25 mouse cellular contexts compared by ENCODE assay signal in the genomic region with DNA sequence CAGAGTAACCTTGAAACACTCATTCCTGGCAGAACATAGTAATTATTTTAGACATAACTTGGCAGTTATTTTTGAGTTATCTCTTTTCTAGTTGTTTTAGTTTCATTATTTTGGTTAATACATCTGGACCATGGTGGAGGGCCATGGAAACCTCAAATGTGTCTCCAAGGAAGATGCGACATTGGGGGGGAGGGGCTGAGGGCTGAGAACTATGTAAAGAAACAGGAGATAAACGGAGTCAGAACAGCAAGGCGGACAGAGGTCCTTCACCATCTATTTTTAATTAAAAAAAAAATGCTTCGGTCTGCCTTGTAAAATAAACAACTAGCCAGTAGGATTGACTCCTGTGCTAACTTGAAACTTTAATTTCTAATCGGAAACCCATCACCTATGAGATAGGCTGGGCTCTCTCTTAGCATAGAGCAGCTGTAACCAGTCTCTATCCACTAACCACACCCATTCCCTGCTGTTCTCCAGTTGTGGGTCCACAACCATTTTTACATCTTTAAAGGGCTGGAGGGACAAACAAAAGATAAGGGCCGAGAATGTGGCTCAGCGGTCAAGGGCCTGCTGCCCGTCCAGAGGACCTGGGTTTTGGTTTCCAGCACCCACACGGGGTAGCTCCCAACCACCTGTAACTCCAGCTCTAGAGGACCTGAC. TPM values are rescaled to one million over a fixed set of nuclear protein-coding genes. Genes with fewer than 3 reads are reported as not detected.
DNase-seq lines count a peak whose midpoint lies in the region; ATAC-seq and TF ChIP-seq lines count a peak whose summit lies in the region.
"Had no signal": no experiment of that assay in that cellular context is flagged by ENCODE, and none has a peak within 500 bp of the region (broad histone marks: within the 10 kb centered on the region; RNA-seq: fewer than 3 reads in every experiment).

No protein-coding gene starts in this region.

- TF ChIP-seq CTCF in CH12.LX (conservative IDR thresholded peaks at IDR 0.05 in 1 of 2, IDR thresholded peaks at IDR 0.05 in 1 of 2; ENCODE audit: low read depth in 2 of 2, low read length in 2 of 2) = no peak
- TF ChIP-seq CTCF in E14TG2a.4 (conservative IDR thresholded peaks at IDR 0.05; ENCODE audit: low read length) = no peak

- ATAC-seq in liver, embryonic 15.5 days (ENCODE audit: insufficient read depth) = no peak
- ATAC-seq in frontal cortex, adult (ENCODE audit: low TSS enrichment) = no peak
- ATAC-seq: forebrain, embryonic 13.5 days; inflammation-experienced regulatory T-cells, adult 6 months; midbrain, embryonic 16.5 days had no signal

- H3K9me3 ChIP-seq in CH12.LX (replicated peaks; ENCODE audit: low read length) (no peaks in the 10 kb centered on the region), E14TG2a.4 (ENCODE audit: low read length) (peaks cover 15% of the 10 kb centered on the region)
- H3K9me3 ChIP-seq in liver, embryonic 15.5 days (replicated peaks) = no peaks in the 10 kb centered on the region
- no peaks in the 10 kb centered on the region for H3K9me3 ChIP-seq in forebrain, embryonic 10.5 days
- H3K9me3 ChIP-seq: embryonic facial prominence, embryonic 15.5 days; forebrain, embryonic 13.5 days; heart, embryonic 13.5 days; hindbrain, embryonic 15.5 days; limb, embryonic 12.5 days; liver, embryonic 13.5 days; lung, embryonic 15.5 days; midbrain, embryonic 10.5 days; stomach, embryonic 15.5 days had no signal

- no peak for TF ChIP-seq POLR2A in CH12.LX (IDR thresholded peaks at IDR 0.05; ENCODE audit: low read depth, low read length)

- 55% methylated on average over 9 of the region's 9 CpGs for WGBS in liver, embryonic 15.5 days (ENCODE audit: insufficient replicate concordance)
- 75% methylated on average over 9 of the region's 9 CpGs for WGBS in forebrain, embryonic 10.5 days

- H3K27ac ChIP-seq in CH12.LX (ENCODE audit: insufficient read depth, low read depth) = no peak overlapping the region
- H3K27ac ChIP-seq in liver, embryonic 15.5 days (replicated peaks) = peak overlapping the region; percentile 12; the same call in 1 of the 2 replicates
- no peak overlapping the region for H3K27ac ChIP-seq in forebrain, embryonic 10.5 days
- H3K27ac ChIP-seq: embryonic facial prominence, embryonic 15.5 days; forebrain, embryonic 13.5 days; heart, embryonic 13.5 days; hindbrain, embryonic 15.5 days; left cerebral cortex, adult 2 months; limb, embryonic 12.5 days; lung, embryonic 15.5 days; midbrain, embryonic 10.5 days; stomach, embryonic 15.5 days had no signal

- no peak overlapping the region for H3K4me2 ChIP-seq in CH12.LX (ENCODE audit: insufficient read depth, low read depth, poor library complexity, severe bottlenecking)
- H3K4me2 ChIP-seq in liver, embryonic 15.5 days = peak overlapping the region; percentile 0; the same call in 1 of the 2 replicates
- H3K4me2 ChIP-seq: embryonic facial prominence, embryonic 15.5 days; forebrain, embryonic 13.5 days; heart, embryonic 13.5 days; hindbrain, embryonic 15.5 days; limb, embryonic 12.5 days; liver, embryonic 13.5 days; lung, embryonic 15.5 days; stomach, embryonic 15.5 days had no signal

- H3K4me3 ChIP-seq in CH12.LX (replicated peaks in 1 of 3; ENCODE audit: low read depth in 2 of 3, low read length in 2 of 3, poor library complexity in 1 of 3) (no peak overlapping the region), E14TG2a.4 (replicated peaks; ENCODE audit: low read length) (0 out of 2 replicates have a peak overlapping the region, but pooled peaks have one; percentile 10)
- H3K4me3 ChIP-seq in liver, embryonic 15.5 days (replicated peaks) = no peak overlapping the region
- H3K4me3 ChIP-seq in forebrain, embryonic 10.5 days = no peak overlapping the region
- H3K4me3 ChIP-seq: embryonic facial prominence, embryonic 15.5 days; forebrain, embryonic 13.5 days; heart, embryonic 13.5 days; hindbrain, embryonic 15.5 days; left cerebral cortex, adult 2 months; limb, embryonic 12.5 days; liver, embryonic 13.5 days; lung, embryonic 15.5 days; midbrain, embryonic 10.5 days; stomach, embryonic 15.5 days had no signal

- no peak for TF ChIP-seq RAD21 in CH12.LX (IDR thresholded peaks at IDR 0.05; ENCODE audit: low read depth, low read length)

- DNase-seq in CH12.LX (ENCODE audit: extremely low read depth) (no peak), ZHBTc4 (ENCODE audit: low read depth, low spot score) (peak; percentile 62)
- DNase-seq in layer of hippocampus, adult 11-12 months (ENCODE audit: low spot score) = no peak
- no peak for DNase-seq in forebrain, embryonic 10.5 days (ENCODE audit: extremely low spot score, low spot score)
- DNase-seq: adrenal gland, adult 8-10 months; B cell, adult 2 months; cerebellum, adult 2 months; cerebellum, postnatal 14 days; kidney, postnatal 10 days; thymus, postnatal 4 days had no signal

- in situ Hi-C loops in CH12.LX (cut with MboI; ENCODE audit: low pct_ligation_motif_present, low pct_unique_long_range_greater_than_20kb, low sequenced_read_pairs) = no loop called here

- H3K36me3 ChIP-seq in CH12.LX (replicated peaks in 1 of 2; ENCODE audit: control insufficient read depth in 1 of 2, insufficient read depth in 1 of 2, low read length in 1 of 2) (peaks cover 27 to 40% of the 10 kb centered on the region in 2 experiments), E14TG2a.4 (ENCODE audit: insufficient read depth, low read length) (0 out of 2 replicates have a peak, but pooled peaks cover 10% of the 10 kb centered on the region)
- peaks cover 39% of the 10 kb centered on the region for H3K36me3 ChIP-seq in liver, embryonic 15.5 days (replicated peaks)
- peaks cover 37% of the 10 kb centered on the region for H3K36me3 ChIP-seq in forebrain, embryonic 10.5 days (replicated peaks)

- no peak for TF ChIP-seq EP300 in CH12.LX (IDR thresholded peaks at IDR 0.05; ENCODE audit: low read length)

- dilution Hi-C loops in CH12.LX (cut with MboI; ENCODE audit: extremely low pct_ligation_motif_present, extremely low pct_unique_long_range_greater_than_20kb, low sequenced_read_pairs) = no loop called here

- H3K9ac ChIP-seq in CH12.LX (ENCODE audit: insufficient read depth, low read depth) = no peak overlapping the region
- H3K9ac ChIP-seq in liver, embryonic 15.5 days = no peak overlapping the region
- H3K9ac ChIP-seq: embryonic facial prominence, embryonic 15.5 days; forebrain, embryonic 13.5 days; heart, embryonic 13.5 days; hindbrain, embryonic 15.5 days; limb, embryonic 12.5 days; lung, embryonic 15.5 days; stomach, embryonic 15.5 days had no signal

- H3K4me1 ChIP-seq in CH12.LX (ENCODE audit: control insufficient read depth in 1 of 2, insufficient read depth in 2 of 2) (peaks cover 10 to 28% of the 10 kb centered on the region in 2 experiments), E14TG2a.4 (replicated peaks; ENCODE audit: low read depth, low read length) (peaks cover 55% of the 10 kb centered on the region)
- peaks cover 32% of the 10 kb centered on the region for H3K4me1 ChIP-seq in liver, embryonic 15.5 days (replicated peaks)
- H3K4me1 ChIP-seq in forebrain, embryonic 10.5 days = peaks cover 10% of the 10 kb centered on the region; the same call in 1 of the 2 replicates
- H3K4me1 ChIP-seq: embryonic facial prominence, embryonic 15.5 days; forebrain, embryonic 13.5 days; hindbrain, embryonic 15.5 days; lung, embryonic 15.5 days; midbrain, embryonic 10.5 days; stomach, embryonic 15.5 days had no signal

- H3K27me3 ChIP-seq in CH12.LX (replicated peaks) = no peaks in the 10 kb centered on the region
- no peaks in the 10 kb centered on the region for H3K27me3 ChIP-seq in E14TG2a.4 (ENCODE audit: insufficient read depth, low read length)
- peaks cover 4% of the 10 kb centered on the region; the same call in 1 of the 2 replicates for H3K27me3 ChIP-seq in liver, embryonic 15.5 days
- no peaks in the 10 kb centered on the region for H3K27me3 ChIP-seq in forebrain, embryonic 10.5 days (ENCODE audit: poor library complexity, severe bottlenecking)
- H3K27me3 ChIP-seq: embryonic facial prominence, embryonic 15.5 days; forebrain, embryonic 13.5 days; heart, embryonic 13.5 days; hindbrain, embryonic 15.5 days; limb, embryonic 12.5 days; liver, embryonic 13.5 days; lung, embryonic 15.5 days; stomach, embryonic 15.5 days had no signal

- H3K79me2 ChIP-seq in CH12.LX (replicated peaks; ENCODE audit: control insufficient read depth, extremely low read depth, insufficient read depth, poor library complexity, severe bottlenecking) = no peaks in the 10 kb centered on the region

TF ChIP-seq in CH12.LX, 34 proteins besides CTCF, POLR2A, EP300 and RAD21:
- no peak for TF ChIP-seq HCFC1 (IDR thresholded peaks at IDR 0.05; ENCODE audit: low read depth, low read length)
- 0 out of 2 replicates have a peak, but pooled peaks have one; percentile 1 for TF ChIP-seq POLR2AphosphoS2 (IDR thresholded peaks at IDR 0.05; ENCODE audit: low read depth, low read length)

RNA-seq across cellular contexts. Expression of a gene that starts 18.6 kb away (rescaled TPM):
- 26.3 and 36.1 TPM in 2 replicates for total RNA-seq in CH12.LX (2012; rRNA removed)
- total RNA-seq in CH12.LX (2014; rRNA removed) = 29.6 and 32.1 TPM in 2 replicates
- polyA plus RNA-seq in CH12.LX (2012; ENCODE audit: insufficient read length, low read depth) = 38.8 and 39.2 TPM in 2 replicates
- polyA plus RNA-seq in liver, embryonic 15.5 days (2015; fragmentation: Nextera tagmentation; extraction: Ambion mirVana) = 16.1 and 17.1 TPM in 2 replicates
- polyA plus RNA-seq in forebrain, embryonic 10.5 days (2016; fragmentation: Nextera tagmentation; extraction: Ambion mirVana) = 27.2 and 28.0 TPM in 2 replicates

RNA-seq across cellular contexts. Expression of a gene that starts 32.2 kb away (rescaled TPM):
- total RNA-seq in CH12.LX (2012; rRNA removed) (6.1 and 9.7 TPM in 2 replicates), CH12.LX (2014; rRNA removed) (12.7 and 14.5 TPM in 2 replicates)
- 15.9 TPM in 2 replicates for polyA plus RNA-seq in CH12.LX (2012; ENCODE audit: insufficient read length, low read depth)
- 6.8 and 7.4 TPM in 2 replicates for polyA plus RNA-seq in liver, embryonic 15.5 days (2015; fragmentation: Nextera tagmentation; extraction: Ambion mirVana)
- polyA plus RNA-seq in forebrain, embryonic 10.5 days (2016; fragmentation: Nextera tagmentation; extraction: Ambion mirVana) = 32.7 and 33.8 TPM in 2 replicates

RNA-seq across cellular contexts. Expression of a gene that starts 53.4 kb away (rescaled TPM):
- total RNA-seq in CH12.LX (2012; rRNA removed) (1.1 and 1.8 TPM in 2 replicates), CH12.LX (2014; rRNA removed) (0.97 and 1.2 TPM in 2 replicates)
- 0.47 and 0.55 TPM in 2 replicates for polyA plus RNA-seq in CH12.LX (2012; ENCODE audit: insufficient read length, low read depth)
- polyA plus RNA-seq in liver, embryonic 15.5 days (2015; fragmentation: Nextera tagmentation; extraction: Ambion mirVana) = 1.7 and 2.1 TPM in 2 replicates
- polyA plus RNA-seq in forebrain, embryonic 10.5 days (2016; fragmentation: Nextera tagmentation; extraction: Ambion mirVana) = 2.9 and 4.0 TPM in 2 replicates
